Mouse (Mus musculus) liver, embryonic 14.5 days (tissue): ENCODE measurements around the gene Ado. TPM values are rescaled to one million over a fixed set of nuclear protein-coding genes. Genes with fewer than 3 reads are reported as not detected.
A peak's percentile ranks its signal among the peaks of the same experiment; 100 is the strongest.

Experiments used
- ATAC-seq: fragments of 200-750 bp; cut with Nextera tagmentation; 2 replicates; pipeline ENCODE4 v1.8.0; 2017; ENCODE audit warnings: moderate number of reproducible peaks, mild to moderate bottlenecking, moderate library complexity; ENCODE audit not compliant: insufficient read depth
- DNase-seq, 3 experiments: peaks; one replicate each; pipeline ENCODE4 v3.0.0-alpha.2; 2012 to 2013; ENCODE audit warnings: low read depth in 3 of 3, low spot score in 3 of 3
- H3K27ac ChIP-seq: fragments of 300-500 bp; sonication (generic); 2 replicates; pipeline ENCODE4 v1.5.1; 2014; ENCODE audit warnings: moderate library complexity, mild to moderate bottlenecking, control low read depth, inconsistent platforms
- H3K27me3 ChIP-seq: fragments of 300-500 bp; sonication (generic); 2 replicates; pipeline ENCODE4 v1.6.1; 2014; ENCODE audit warnings: mild to moderate bottlenecking, low read length, moderate library complexity; ENCODE audit not compliant: control insufficient read depth, insufficient read depth
- H3K36me3 ChIP-seq: fragments of 300-500 bp; sonication (generic); replicated peaks from 2 replicates; pipeline ENCODE4 v1.6.1; 2014; ENCODE audit warnings: low read depth; ENCODE audit not compliant: control insufficient read depth, insufficient read depth
- H3K4me1 ChIP-seq, 2 experiments: fragments of 200-500 bp in 1 of 2; fragments of 300-500 bp in 1 of 2; sonication (generic) in 1 of 2; replicated peaks; 2 replicates each; pipeline ENCODE4 v1.6.1; 2012 to 2014; ENCODE audit warnings: antibody characterized with exemption in 1 of 2, inconsistent platforms in 1 of 2, low read length in 1 of 2; ENCODE audit not compliant: control insufficient read depth in 2 of 2, insufficient read depth in 2 of 2
- H3K4me2 ChIP-seq: fragments of 300-500 bp; sonication (generic); 2 replicates; pipeline ENCODE4 v1.6.1; 2014; ENCODE audit warnings: low read depth, mild to moderate bottlenecking, control low read depth, moderate library complexity
- H3K4me3 ChIP-seq, 2 experiments: fragments of 200-500 bp in 1 of 2; fragments of 300-500 bp in 1 of 2; sonication (generic) in 1 of 2; 2 replicates each; pipeline ENCODE4 v1.5.1; 2012 to 2014; ENCODE audit warnings: low read depth in 2 of 2, low read length in 2 of 2, mild to moderate bottlenecking in 2 of 2, control low read depth in 1 of 2, inconsistent platforms in 1 of 2, moderate library complexity in 1 of 2; ENCODE audit not compliant: insufficient read depth in 1 of 2
- H3K9ac ChIP-seq: fragments of 300-500 bp; sonication (generic); replicated peaks from 2 replicates; pipeline ENCODE4 v1.6.1; 2014; ENCODE audit warnings: mild to moderate bottlenecking, control low read depth, moderate library complexity
- H3K9me3 ChIP-seq: fragments of 300-500 bp; sonication (generic); 2 replicates; pipeline ENCODE4 v1.6.1; 2016; ENCODE audit warnings: low read length, mixed read lengths; ENCODE audit not compliant: control insufficient read depth
- CTCF ChIP-seq: IDR thresholded peaks from 2 replicates; pipeline ENCODE4 v1.5.1; 2016; ENCODE audit warnings: antibody characterized with exemption, low read depth, control low read depth
- EP300 ChIP-seq: IDR thresholded peaks from 2 replicates; pipeline ENCODE4 v1.6.1; 2016; ENCODE audit warnings: antibody characterized with exemption, low read depth
- WGBS: fragments of 180-500 bp; shearing (Covaris S2); extraction: QIAGEN DNeasy Blood & Tissue Kit; methylation state at CpG from one replicate; pipeline ENCODE4 v1.1.7; 2014; ENCODE audit not compliant: insufficient replicate concordance; 5-methylcytosine and 5-hydroxymethylcytosine counted together
- polyA plus RNA-seq, 2 experiments: library from polyadenylated mRNA; depleted of rRNA in 1 of 2; stranded (reverse) in 1 of 2; unstranded in 1 of 2; fragments of >200 nt; fragmentation: Nextera tagmentation in 1 of 2; extraction: Ambion mirVana in 1 of 2; gene quantifications; 2 replicates each; pipeline versions ENCODE4 v1.2.1 to v1.2.3; 2012 to 2014

Gene Ado
- polyA plus RNA-seq, 2 experiments = 3.0 to 13.3 TPM

DNA sequence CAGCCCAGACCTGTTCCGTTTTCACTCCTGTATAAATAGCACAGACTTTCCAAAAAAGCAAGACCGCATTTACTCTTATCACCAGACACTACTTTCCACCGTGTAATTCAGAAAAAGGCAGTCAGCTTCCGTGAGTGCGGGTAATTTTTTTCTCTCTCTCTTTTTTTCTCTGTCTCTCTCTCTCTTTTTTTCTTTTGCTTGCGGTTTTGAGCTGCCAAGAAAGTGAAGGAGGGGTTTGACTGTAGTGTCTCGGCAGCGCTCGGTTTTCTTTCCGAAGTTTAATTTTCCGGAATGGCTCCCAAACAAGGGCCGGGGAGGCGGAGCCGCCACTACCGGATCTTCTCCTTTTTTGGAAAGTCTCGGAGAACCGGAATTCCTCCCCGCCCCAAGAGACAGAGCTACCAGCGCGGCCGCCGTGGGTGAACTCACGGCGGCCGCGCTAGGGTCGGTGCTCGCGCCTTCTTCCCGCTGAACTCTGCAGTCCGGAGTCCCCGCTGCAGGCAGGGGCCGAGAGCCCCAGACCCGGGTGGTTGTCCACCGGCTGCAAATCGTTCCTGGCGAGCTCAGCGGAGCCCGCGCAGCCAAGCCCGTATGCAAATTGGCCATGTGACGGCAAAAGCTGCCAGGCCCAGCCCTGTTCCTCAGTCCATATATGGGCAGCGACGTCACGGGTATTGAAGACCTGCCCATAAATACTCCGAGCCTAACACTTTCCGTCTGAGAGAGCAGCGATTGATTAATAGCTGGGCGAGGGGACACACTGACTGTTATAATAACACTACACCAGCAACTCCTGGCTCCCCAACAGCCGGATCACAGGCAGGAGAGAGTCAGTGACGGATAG is 11.4 kb downstream of the Ado start:
- DNase-seq = peak; percentile 66 to 77 (median 66)
- Histone ChIP-seq H3K4me1 (no peaks in the 10 kb centered on the region), H3K27ac (no peak overlapping the region), H3K9ac (no peak overlapping the region), H3K27me3 (peaks cover 81% of the 10 kb centered on the region), H3K4me3 (peak overlapping the region; percentile 64 to 69), H3K4me2 (peak overlapping the region; percentile 76), H3K36me3 (no peaks in the 10 kb centered on the region), H3K9me3 (no peaks in the 10 kb centered on the region)
- TF ChIP-seq EP300 = no peak
- TF ChIP-seq CTCF = no peak
- peak; percentile 88 for ATAC-seq
- WGBS = under 1% methylated on average over 51 of the region's 51 CpGs

DNA sequence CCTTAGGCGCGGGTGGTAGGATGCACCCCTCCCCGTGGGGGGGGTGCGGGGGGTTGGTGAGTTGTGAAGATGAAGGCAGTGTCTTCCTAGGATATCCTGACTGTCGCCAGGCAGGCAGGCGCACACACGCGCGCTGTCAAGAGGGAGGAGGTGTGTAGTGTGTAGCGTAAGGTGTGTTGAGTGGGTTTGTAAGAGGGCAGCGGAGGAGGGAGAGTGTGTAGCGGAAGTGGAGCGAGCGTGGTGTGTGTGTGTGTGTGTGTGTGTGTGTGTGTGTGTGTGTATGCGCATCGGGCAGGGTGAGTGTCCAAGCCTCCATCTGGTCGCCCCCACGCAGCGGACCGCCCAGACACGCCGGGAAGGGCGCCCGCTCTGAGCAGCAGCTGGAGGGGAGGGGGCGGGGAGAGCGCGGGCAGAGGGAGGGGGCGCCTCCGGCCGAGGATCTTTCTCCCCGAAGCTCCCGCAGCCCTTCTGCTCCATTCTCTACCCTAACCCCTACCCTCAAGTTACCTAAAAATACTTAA is 12.1 kb downstream of the Ado start:
- peaks cover 80% of the 10 kb centered on the region for H3K27me3 ChIP-seq

DNA sequence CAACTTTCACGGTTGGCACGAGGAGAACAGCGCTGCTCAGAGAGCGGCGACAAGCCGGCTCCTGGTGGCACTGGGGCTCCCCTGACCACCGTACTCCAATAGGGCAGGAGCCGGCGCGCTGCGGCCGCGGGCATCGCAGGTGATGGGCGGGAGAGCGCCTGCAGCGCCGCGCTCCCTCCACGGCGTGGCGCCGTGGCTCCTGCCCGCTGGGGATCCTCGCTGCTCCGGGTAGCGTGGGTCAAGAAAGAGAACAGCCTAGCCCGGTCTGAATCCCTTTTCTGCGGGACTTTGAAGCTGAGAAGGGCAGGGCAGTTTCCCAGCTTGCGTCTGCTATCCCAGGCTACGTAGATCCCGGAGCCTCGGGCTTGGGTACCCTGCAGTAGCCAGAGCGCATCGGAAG is 12.8 kb downstream of the Ado start:
- H3K4me1 ChIP-seq = no peaks in the 10 kb centered on the region
- DNase-seq = peak in 1 of 3 experiments; percentile 12
- TF ChIP-seq EP300 (no peak), CTCF (peak; percentile 72)
- under 1% methylated on average over 35 of the region's 35 CpGs for WGBS
- H3K36me3 ChIP-seq = no peaks in the 10 kb centered on the region
- H3K9ac ChIP-seq = no peak overlapping the region
- H3K27ac ChIP-seq = no peak overlapping the region
- H3K4me3 ChIP-seq = peak overlapping the region; percentile 19 to 69; a peak in 3 of 4 replicates
- ATAC-seq = no peak
- peak overlapping the region; percentile 76 for H3K4me2 ChIP-seq
- no peaks in the 10 kb centered on the region for H3K9me3 ChIP-seq
- H3K27me3 ChIP-seq = peaks cover 75% of the 10 kb centered on the region

More for the DNA sequence above, 12.1 kb downstream of the Ado start:
- WGBS = under 1% methylated on average over 25 of the region's 32 CpGs
- Histone ChIP-seq H3K4me1 (no peaks in the 10 kb centered on the region), H3K9ac (no peak overlapping the region), H3K4me2 (peak overlapping the region; percentile 76), H3K9me3 (no peaks in the 10 kb centered on the region), H3K36me3 (no peaks in the 10 kb centered on the region), H3K4me3 (peak overlapping the region; percentile 64 to 69), H3K27ac (no peak overlapping the region)
- TF ChIP-seq EP300 = no peak
- no peak for TF ChIP-seq CTCF
- ATAC-seq (peak; percentile 17; the same call in 1 of the 2 replicates), DNase-seq (no peak)

DNA sequence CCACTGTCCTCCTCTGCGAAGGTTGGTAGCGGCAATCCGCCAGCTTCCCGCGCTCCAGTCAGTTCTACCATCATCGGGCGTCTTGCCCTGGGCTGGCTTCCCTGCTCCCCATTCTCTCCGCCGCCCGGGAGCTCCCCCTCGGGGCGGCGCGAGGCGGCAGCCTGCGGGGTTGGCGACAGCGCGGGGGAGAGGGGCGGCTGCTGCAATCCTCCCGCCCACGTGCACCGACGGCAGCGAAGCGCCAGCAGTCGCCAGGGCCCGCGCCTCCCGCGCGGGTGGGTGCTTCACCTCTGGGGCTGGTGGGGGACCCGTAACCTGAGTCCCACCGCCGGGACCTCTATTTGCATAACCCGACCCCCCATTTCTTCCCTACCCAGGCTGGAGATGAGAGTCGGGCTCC is 13.5 kb downstream of the Ado start, which contains the start of gene Egr2:
Gene Egr2 (plus strand): TSS at position 220 of the 400 bp plus-strand sequence.
- peak within 1 kb of the TSS; percentile 76 for H3K4me2 ChIP-seq
- H3K4me3 ChIP-seq = peak within 1 kb of the TSS; percentile 19 to 69; a peak in 3 of 4 replicates
- DNase-seq (no peak), ATAC-seq (no peak)
- no peak within 1 kb of the TSS for H3K9ac ChIP-seq
- no peaks in the 10 kb centered on the region for H3K4me1 ChIP-seq
- no peaks in the 10 kb centered on the region for H3K9me3 ChIP-seq
- H3K27ac ChIP-seq = no peak within 1 kb of the TSS
- whole genome bisulfite sequencing = 1% methylated on average over 36 of the region's 37 CpGs
- H3K27me3 ChIP-seq = peaks cover 68% of the 10 kb centered on the region
- TF ChIP-seq CTCF = no peak
- no peaks in the 10 kb centered on the region for H3K36me3 ChIP-seq

DNA sequence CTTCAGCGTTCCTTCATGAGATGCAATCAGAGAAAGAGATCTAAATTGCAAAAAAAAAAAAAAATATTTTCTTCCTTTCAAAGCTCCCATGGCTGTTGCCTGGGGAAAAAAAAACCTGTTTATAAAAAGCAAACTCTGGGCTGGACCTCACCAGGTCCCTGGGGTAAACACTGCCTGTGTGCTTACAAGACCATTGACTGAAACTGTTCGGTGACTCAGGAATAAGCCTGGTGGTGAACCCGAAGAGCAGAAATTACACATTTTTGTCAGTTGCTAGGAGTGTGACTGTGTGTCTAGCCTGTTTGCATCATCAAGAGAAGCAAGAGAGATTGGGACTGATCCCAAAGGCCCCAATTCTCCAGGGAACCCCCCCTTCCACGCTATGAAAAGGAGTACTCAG is 19.0 kb downstream of the Ado start:
- H3K27ac ChIP-seq = no peak overlapping the region
- no peak for DNase-seq
- no peaks in the 10 kb centered on the region for H3K4me1 ChIP-seq
- H3K36me3 ChIP-seq = no peaks in the 10 kb centered on the region
- TF ChIP-seq EP300 = no peak
- no peak for TF ChIP-seq CTCF
- ATAC-seq = no peak
- H3K9me3 ChIP-seq = no peaks in the 10 kb centered on the region
- WGBS = 71% methylated on average over 4 of the region's 4 CpGs
- no peak overlapping the region for H3K4me2 ChIP-seq
- no peak overlapping the region for H3K4me3 ChIP-seq
- peaks cover 18% of the 10 kb centered on the region for H3K27me3 ChIP-seq
- H3K9ac ChIP-seq = no peak overlapping the region
